Mouse (Mus musculus) stomach, postnatal 0 days (tissue): ENCODE results near the gene Fbxl2. TPM values are rescaled to one million over a fixed set of nuclear protein-coding genes. Genes with fewer than 3 reads are reported as not detected.

Source experiments
- ATAC-seq: fragments of 200-750 bp; cut with Nextera tagmentation; 2 replicates; pipeline ENCODE4 v1.8.0; 2017; ENCODE audit not compliant: low FRiP score, low TSS enrichment
- DNase-seq: peaks from one replicate; pipeline ENCODE4 v3.0.0-alpha.2; 2016; ENCODE audit warnings: low spot score
- H3K27ac ChIP-seq: fragments of 300-500 bp; sonication (generic); replicated peaks from 2 replicates; pipeline ENCODE4 v1.5.1; 2014; ENCODE audit warnings: mild to moderate bottlenecking, control low read depth
- H3K27me3 ChIP-seq: fragments of 300-500 bp; sonication (generic); 2 replicates; pipeline ENCODE4 v1.6.1; 2014; ENCODE audit warnings: low read length; ENCODE audit not compliant: control insufficient read depth, insufficient read depth
- H3K36me3 ChIP-seq: fragments of 300-500 bp; sonication (generic); 2 replicates; pipeline ENCODE4 v1.6.1; 2014; ENCODE audit warnings: low read length, mixed read lengths; ENCODE audit not compliant: control insufficient read depth, insufficient read depth
- H3K4me1 ChIP-seq: fragments of 300-500 bp; sonication (generic); replicated peaks from 2 replicates; pipeline ENCODE4 v1.6.1; 2014; ENCODE audit warnings: antibody characterized with exemption; ENCODE audit not compliant: control insufficient read depth, insufficient read depth
- H3K4me2 ChIP-seq: fragments of 300-500 bp; sonication (generic); replicated peaks from 2 replicates; pipeline ENCODE4 v1.6.1; 2014; ENCODE audit warnings: low read depth, mild to moderate bottlenecking, control low read depth, moderate library complexity
- H3K4me3 ChIP-seq: fragments of 300-500 bp; sonication (generic); 2 replicates; pipeline ENCODE4 v1.5.1; 2014; ENCODE audit warnings: low read depth, low read length, control low read depth
- H3K9ac ChIP-seq: fragments of 300-500 bp; sonication (generic); 2 replicates; pipeline ENCODE4 v1.6.1; 2014; ENCODE audit warnings: mild to moderate bottlenecking, low read length, control low read depth, mixed read lengths
- H3K9me3 ChIP-seq: fragments of 300-500 bp; sonication (generic); 2 replicates; pipeline ENCODE4 v1.6.1; 2016; ENCODE audit warnings: low read length; ENCODE audit not compliant: control insufficient read depth
- CTCF ChIP-seq: IDR thresholded peaks from 2 replicates; pipeline ENCODE4 v1.5.1; 2016; ENCODE audit warnings: antibody characterized with exemption, low read depth, mild to moderate bottlenecking, moderate library complexity
- EP300 ChIP-seq: optimal IDR thresholded peaks from 2 replicates; pipeline ENCODE3; 2016; ENCODE audit warnings: antibody characterized with exemption
- WGBS: fragments of 180-500 bp; shearing (Covaris S2); extraction: QIAGEN DNeasy Blood & Tissue Kit; methylation state at CpG from one replicate; pipeline ENCODE4 v1.1.7; 2014; 5-methylcytosine and 5-hydroxymethylcytosine counted together
- polyA plus RNA-seq: library from polyadenylated mRNA; unstranded; fragments of >200 nt; fragmentation: Nextera tagmentation; extraction: Ambion mirVana; gene quantifications from 2 replicates; pipeline ENCODE4 v1.2.1, GENCODE M21; 2015

Gene Fbxl2
- polyA plus RNA-seq, 1 experiment from 2014 or later: 0.90 TPM

DNA sequence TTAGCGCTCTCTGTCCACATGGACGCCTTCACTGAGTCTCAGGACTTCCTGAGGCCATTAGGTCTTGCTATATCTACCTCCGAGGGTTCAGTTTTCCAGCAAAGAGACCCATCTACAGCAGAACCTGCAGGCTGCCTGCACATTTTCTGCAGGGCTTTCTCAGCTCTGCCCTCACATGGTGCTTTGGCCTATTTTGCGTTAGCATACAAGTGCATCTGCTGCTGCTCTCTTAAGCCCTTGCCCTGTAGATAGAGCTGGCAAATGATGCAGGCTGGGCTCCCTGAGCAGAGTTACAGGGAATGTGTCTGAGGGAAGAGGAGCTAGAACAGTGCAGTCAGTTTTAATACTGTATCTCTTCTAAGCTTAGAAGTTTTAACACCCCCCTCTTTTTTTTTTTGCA, 71.0 kb downstream of the Fbxl2 start:
- peaks cover 20% of the 10 kb centered on the region for H3K36me3 ChIP-seq
- no peak for TF ChIP-seq EP300
- DNase-seq (no peak), ATAC-seq (no peak)
- H3K27ac ChIP-seq: no peak overlapping the region
- no peaks in the 10 kb centered on the region for H3K4me1 ChIP-seq
- H3K4me2 ChIP-seq: no peak overlapping the region
- H3K9me3 ChIP-seq: no peaks in the 10 kb centered on the region
- no peak overlapping the region for H3K4me3 ChIP-seq
- WGBS: 90% methylated on average over 4 of the region's 4 CpGs
- no peaks in the 10 kb centered on the region for H3K27me3 ChIP-seq
- H3K9ac ChIP-seq: no peak overlapping the region

DNA sequence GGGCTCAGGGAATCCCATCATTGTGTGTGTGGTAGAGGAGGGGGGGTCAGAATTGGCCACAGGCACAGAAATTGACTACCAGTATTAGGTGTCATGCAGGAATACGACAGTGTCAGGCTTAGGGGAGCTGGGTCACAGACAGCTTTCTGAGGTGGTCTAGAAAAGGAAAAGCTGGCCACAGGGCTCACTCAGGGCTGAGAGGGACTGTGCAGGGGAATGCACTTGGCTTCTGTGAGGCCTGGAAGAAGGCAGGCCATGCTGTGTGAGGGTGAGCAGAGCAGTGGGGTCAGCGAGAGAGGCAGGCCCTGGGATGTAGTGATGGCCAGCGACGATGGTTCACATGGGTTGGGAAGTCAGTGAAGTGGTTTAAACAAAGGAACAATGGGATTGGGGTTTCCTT, 72.1 kb downstream of the Fbxl2 start:
- ATAC-seq: no peak
- H3K27ac ChIP-seq: no peak overlapping the region

DNA sequence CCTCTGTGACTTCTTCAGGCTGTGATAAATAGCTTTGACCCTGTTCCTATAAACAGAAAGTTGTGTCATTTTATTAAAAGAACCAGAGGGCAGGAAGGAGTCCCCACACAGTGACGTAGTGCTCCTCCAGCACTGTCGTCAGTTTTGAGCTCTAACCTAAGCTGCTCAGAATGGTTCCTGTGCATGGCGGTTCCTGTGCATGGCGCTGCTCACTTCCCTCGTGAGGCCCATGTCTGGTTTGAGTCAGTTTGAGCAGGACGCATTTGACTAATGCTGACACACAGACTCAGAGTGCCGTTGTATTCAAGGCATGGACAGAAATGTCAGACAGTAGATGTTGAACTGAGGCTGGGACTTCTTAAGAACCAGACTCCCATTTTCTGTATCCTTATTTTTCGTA, 74.4 kb downstream of the Fbxl2 start:
- TF ChIP-seq CTCF (no peak), EP300 (no peak)
- ATAC-seq: no peak
- H3K4me2 ChIP-seq: no peak overlapping the region
- no peaks in the 10 kb centered on the region for H3K9me3 ChIP-seq
- no peak overlapping the region for H3K4me3 ChIP-seq
- no peaks in the 10 kb centered on the region for H3K4me1 ChIP-seq
- no peaks in the 10 kb centered on the region for H3K27me3 ChIP-seq
- WGBS: 73% methylated on average over 8 of the region's 8 CpGs
- DNase-seq: no peak
- H3K27ac ChIP-seq: no peak overlapping the region
- peaks cover 16% of the 10 kb centered on the region for H3K36me3 ChIP-seq
- no peak overlapping the region for H3K9ac ChIP-seq

More for the DNA sequence above, 72.1 kb downstream of the Fbxl2 start:
- no peak overlapping the region for H3K4me3 ChIP-seq
- no peaks in the 10 kb centered on the region for H3K9me3 ChIP-seq
- H3K36me3 ChIP-seq: peaks cover 16% of the 10 kb centered on the region
- DNase-seq: no peak
- H3K27me3 ChIP-seq: no peaks in the 10 kb centered on the region
- WGBS: 95% methylated on average over 4 of the region's 4 CpGs
- H3K9ac ChIP-seq: no peak overlapping the region
- no peaks in the 10 kb centered on the region for H3K4me1 ChIP-seq
- no peak for TF ChIP-seq EP300
- no peak for TF ChIP-seq CTCF
- H3K4me2 ChIP-seq: no peak overlapping the region

DNA sequence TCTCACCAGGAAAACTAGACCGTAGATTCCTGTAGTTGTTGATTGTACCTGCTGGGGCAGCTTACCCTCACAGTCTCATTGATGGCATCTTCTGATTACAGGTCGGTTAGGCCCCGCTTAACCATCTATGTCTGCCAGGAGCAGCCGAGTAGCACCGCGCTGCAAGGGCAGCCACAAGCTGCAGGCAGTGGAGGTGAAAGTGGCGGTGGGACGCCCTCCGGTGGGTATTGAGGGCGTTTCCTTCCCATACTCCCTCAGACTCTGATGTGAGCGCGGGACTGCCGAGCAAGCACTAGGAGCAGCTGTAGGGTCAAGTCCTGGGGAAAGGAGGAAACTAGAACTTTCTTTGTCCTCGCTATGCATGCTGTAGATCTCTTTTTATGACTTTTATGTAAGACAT, 76.0 kb downstream of the Fbxl2 start:
- no peak overlapping the region for H3K4me3 ChIP-seq
- DNase-seq (no peak), ATAC-seq (0 out of 2 replicates have a peak, but pooled peaks have one; percentile 42)
- 90% methylated on average over 14 of the region's 14 CpGs for WGBS
- peaks cover 13% of the 10 kb centered on the region; the same call in 1 of the 2 replicates for H3K36me3 ChIP-seq
- no peaks in the 10 kb centered on the region for H3K9me3 ChIP-seq
- peak; percentile 43; the same call in 1 of the 2 replicates for TF ChIP-seq CTCF
- no peak for TF ChIP-seq EP300
- no peak overlapping the region for H3K27ac ChIP-seq
- no peaks in the 10 kb centered on the region for H3K4me1 ChIP-seq
- no peak overlapping the region for H3K4me2 ChIP-seq
- H3K27me3 ChIP-seq: no peaks in the 10 kb centered on the region
- no peak overlapping the region for H3K9ac ChIP-seq

DNA sequence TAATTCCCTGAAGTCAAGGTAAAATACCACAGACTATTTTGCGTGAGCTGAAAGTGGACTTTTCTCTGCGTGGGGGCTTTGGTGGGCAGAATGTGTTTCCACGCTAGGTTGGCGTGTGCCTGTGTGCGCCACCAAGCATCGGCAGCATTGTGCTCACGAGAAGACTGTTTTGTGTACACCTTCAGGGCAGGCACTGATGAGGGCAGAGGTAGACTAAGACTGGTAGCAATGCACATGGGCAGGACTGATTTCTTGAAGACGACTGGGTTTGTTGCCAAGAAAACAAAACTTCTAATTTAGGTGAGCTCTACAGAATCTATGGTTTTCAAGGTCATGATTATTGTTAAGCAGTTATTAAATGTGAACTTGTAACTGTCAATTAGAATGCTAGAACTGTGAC, 76.6 kb downstream of the Fbxl2 start:
- DNase-seq (no peak), ATAC-seq (no peak)
- Histone ChIP-seq H3K27ac (no peak overlapping the region), H3K36me3 (peaks cover 10% of the 10 kb centered on the region; the same call in 1 of the 2 replicates), H3K4me2 (no peak overlapping the region), H3K4me1 (no peaks in the 10 kb centered on the region), H3K4me3 (no peak overlapping the region), H3K9me3 (no peaks in the 10 kb centered on the region), H3K9ac (no peak overlapping the region), H3K27me3 (no peaks in the 10 kb centered on the region)
- TF ChIP-seq EP300 (no peak), CTCF (no peak)
- WGBS: 90% methylated on average over 8 of the region's 8 CpGs

DNA sequence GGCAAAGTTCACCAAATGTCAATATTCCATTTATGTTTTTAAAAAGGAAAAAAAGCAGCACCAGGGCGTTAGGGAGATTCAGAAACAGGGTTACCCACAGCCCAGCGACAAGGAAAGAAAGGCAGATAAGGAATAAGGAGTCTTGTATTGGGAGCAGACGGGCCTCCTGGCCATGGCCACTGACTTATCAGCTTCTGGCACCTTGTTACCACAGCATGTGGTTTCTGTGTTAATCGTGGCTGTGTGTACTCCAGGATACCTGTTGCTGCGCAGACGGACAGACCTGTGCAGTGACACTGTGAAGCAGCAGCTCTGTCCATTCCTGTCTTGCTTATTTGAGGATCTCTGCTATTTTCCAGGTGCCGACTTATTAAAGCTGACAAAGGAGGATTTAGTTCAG, 77.0 kb downstream of the Fbxl2 start:
- no peaks in the 10 kb centered on the region for H3K27me3 ChIP-seq
- H3K9me3 ChIP-seq: no peaks in the 10 kb centered on the region
- H3K4me2 ChIP-seq: no peak overlapping the region
- ATAC-seq: peak; percentile 82
- H3K36me3 ChIP-seq: peaks cover 10% of the 10 kb centered on the region; the same call in 1 of the 2 replicates
- no peak overlapping the region for H3K9ac ChIP-seq
- TF ChIP-seq EP300 (no peak), CTCF (no peak)
- 77% methylated on average over 7 of the region's 7 CpGs for WGBS
- H3K27ac ChIP-seq: no peak overlapping the region
- H3K4me1 ChIP-seq: no peaks in the 10 kb centered on the region
- no peak overlapping the region for H3K4me3 ChIP-seq
- DNase-seq: peak; percentile 45
